Mouse (Mus musculus) heart, embryonic 15.5 days (tissue): ENCODE measurements around the gene Pid1. TPM values are rescaled to one million over a fixed set of nuclear protein-coding genes. Genes with fewer than 3 reads are reported as not detected.
A peak's percentile ranks its signal among the peaks of the same experiment; 100 is the strongest.

Experiments used
- ATAC-seq: fragments of 200-750 bp; cut with Nextera tagmentation; replicated peaks from 2 replicates; pipeline ENCODE4 v1.8.0; 2017; ENCODE audit warnings: low read depth, moderate TSS enrichment; ENCODE audit not compliant: insufficient number of reproducible peaks, insufficient read depth, low FRiP score
- H3K27ac ChIP-seq: fragments of 300-500 bp; sonication (generic); 2 replicates; pipeline ENCODE4 v1.5.1; 2015; ENCODE audit warnings: mild to moderate bottlenecking, inconsistent platforms
- H3K27me3 ChIP-seq: fragments of 300-500 bp; sonication (generic); 2 replicates; pipeline ENCODE4 v1.6.1; 2015; ENCODE audit warnings: inconsistent platforms
- H3K36me3 ChIP-seq: fragments of 300-500 bp; sonication (generic); 2 replicates; pipeline ENCODE4 v1.6.1; 2015; ENCODE audit warnings: mild to moderate bottlenecking, inconsistent platforms
- H3K4me1 ChIP-seq: fragments of 300-500 bp; sonication (generic); replicated peaks from 2 replicates; pipeline ENCODE4 v1.6.1; 2015; ENCODE audit warnings: inconsistent platforms
- H3K4me2 ChIP-seq: fragments of 300-500 bp; sonication (generic); 2 replicates; pipeline ENCODE4 v1.6.1; 2015; ENCODE audit warnings: inconsistent platforms, mild to moderate bottlenecking, moderate library complexity
- H3K4me3 ChIP-seq: fragments of 300-500 bp; sonication (generic); 2 replicates; pipeline ENCODE4 v1.5.1; 2015; ENCODE audit warnings: mild to moderate bottlenecking, inconsistent platforms
- H3K9ac ChIP-seq: fragments of 300-500 bp; sonication (generic); 2 replicates; pipeline ENCODE4 v1.6.1; 2015; ENCODE audit warnings: mild to moderate bottlenecking, inconsistent platforms
- H3K9me3 ChIP-seq: fragments of 300-500 bp; sonication (generic); replicated peaks from 2 replicates; pipeline ENCODE4 v1.6.1; 2016; ENCODE audit warnings: inconsistent platforms
- WGBS: fragments of 180-500 bp; shearing (Covaris S2); methylation state at CpG from one replicate; pipeline ENCODE4 v1.1.7; 2015; ENCODE audit warnings: mixed read lengths; 5-methylcytosine and 5-hydroxymethylcytosine counted together
- polyA plus RNA-seq: library from polyadenylated mRNA; unstranded; fragments of >200 nt; fragmentation: Nextera tagmentation; extraction: Ambion mirVana; gene quantifications from 2 replicates; pipeline ENCODE4 v1.2.1, GENCODE M21; 2015

Pid1 gene
- polyA plus RNA-seq, 1 experiment from 2014 or later = 9.9 TPM

DNA sequence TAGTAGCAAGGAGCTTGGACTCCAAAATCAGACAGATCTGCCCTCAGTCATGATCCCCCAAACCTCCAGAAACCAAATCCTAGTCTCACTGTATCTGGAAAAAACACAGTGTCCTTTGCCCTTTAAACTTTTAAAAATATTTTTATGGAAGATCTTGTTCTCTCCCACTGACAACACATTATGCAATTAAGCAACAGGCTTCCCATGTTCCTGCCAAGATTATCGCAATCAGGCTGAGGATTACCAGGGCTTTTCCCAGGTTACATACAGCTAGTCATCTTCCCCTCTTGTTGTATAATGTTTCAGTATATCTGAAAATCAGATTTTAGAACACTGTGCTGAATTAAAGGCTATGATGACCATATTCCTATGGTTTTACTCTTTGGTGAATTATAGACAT is 64.3 kb downstream of the Pid1 start:
- H3K9me3 ChIP-seq = peaks cover 3% of the 10 kb centered on the region; the same call in 1 of the 2 replicates
- no peak overlapping the region for H3K9ac ChIP-seq
- H3K4me3 ChIP-seq = no peak overlapping the region
- no peaks in the 10 kb centered on the region for H3K27me3 ChIP-seq
- H3K27ac ChIP-seq = no peak overlapping the region
- 81% methylated on average over 1 of the region's 1 CpGs for WGBS
- no peak overlapping the region for H3K4me2 ChIP-seq
- no peaks in the 10 kb centered on the region for H3K4me1 ChIP-seq
- no peak for ATAC-seq
- H3K36me3 ChIP-seq = no peaks in the 10 kb centered on the region

DNA sequence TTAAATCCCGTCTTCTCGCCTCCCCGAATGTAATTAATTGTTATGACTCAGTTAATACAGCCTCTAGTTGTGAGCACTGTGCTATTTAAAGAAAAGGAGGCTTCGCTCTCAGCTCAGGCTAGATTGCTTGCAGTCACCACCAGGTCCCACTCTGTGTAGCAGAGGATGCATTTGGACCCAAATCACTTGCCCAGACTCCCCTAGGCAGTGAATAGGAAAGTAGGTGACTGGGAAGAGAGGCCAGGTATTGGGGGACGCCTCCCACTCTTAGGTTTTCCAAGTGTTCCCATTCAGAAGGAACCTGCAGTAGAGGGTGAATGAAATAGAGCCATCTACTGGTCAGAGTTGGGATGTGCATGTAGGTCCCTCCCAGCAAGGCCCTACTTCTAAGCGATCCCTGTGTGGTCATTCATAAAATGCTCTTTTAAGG is 77.3 kb downstream of the Pid1 start:
- WGBS = 26% methylated on average over 6 of the region's 6 CpGs

DNA sequence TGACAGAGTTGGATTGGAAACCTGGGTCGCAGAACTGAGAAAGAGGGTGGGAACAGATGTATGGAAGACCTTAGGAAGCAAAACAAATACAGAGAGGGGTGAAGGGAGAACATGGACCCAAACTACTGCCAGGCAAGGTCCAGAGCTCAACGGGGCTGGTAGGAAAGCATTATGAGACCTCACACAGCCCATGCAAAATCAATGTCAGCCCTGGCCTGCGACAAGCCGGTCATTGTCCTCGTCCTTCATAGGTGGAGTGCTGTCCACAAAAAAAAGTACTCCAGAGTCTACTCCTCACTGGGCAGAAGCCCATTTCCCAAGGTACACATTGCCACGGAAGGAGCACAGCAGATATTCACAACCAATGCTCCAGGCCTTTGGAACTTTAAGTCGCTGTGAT is 78.4 kb downstream of the Pid1 start:
- Histone ChIP-seq H3K4me3 (no peak overlapping the region), H3K9me3 (no peaks in the 10 kb centered on the region), H3K27me3 (peaks cover 18% of the 10 kb centered on the region; the same call in 1 of the 2 replicates), H3K36me3 (no peaks in the 10 kb centered on the region), H3K4me2 (no peak overlapping the region), H3K9ac (no peak overlapping the region), H3K4me1 (peaks cover 8% of the 10 kb centered on the region), H3K27ac (no peak overlapping the region)
- WGBS = 75% methylated on average over 7 of the region's 7 CpGs
- ATAC-seq = no peak

More for the DNA sequence above, 77.3 kb downstream of the Pid1 start:
- Histone ChIP-seq H3K4me1 (peaks cover 8% of the 10 kb centered on the region), H3K9ac (no peak overlapping the region), H3K27me3 (peaks cover 18% of the 10 kb centered on the region; the same call in 1 of the 2 replicates), H3K36me3 (no peaks in the 10 kb centered on the region), H3K4me2 (no peak overlapping the region), H3K27ac (no peak overlapping the region), H3K9me3 (no peaks in the 10 kb centered on the region), H3K4me3 (no peak overlapping the region)
- ATAC-seq = no peak

DNA sequence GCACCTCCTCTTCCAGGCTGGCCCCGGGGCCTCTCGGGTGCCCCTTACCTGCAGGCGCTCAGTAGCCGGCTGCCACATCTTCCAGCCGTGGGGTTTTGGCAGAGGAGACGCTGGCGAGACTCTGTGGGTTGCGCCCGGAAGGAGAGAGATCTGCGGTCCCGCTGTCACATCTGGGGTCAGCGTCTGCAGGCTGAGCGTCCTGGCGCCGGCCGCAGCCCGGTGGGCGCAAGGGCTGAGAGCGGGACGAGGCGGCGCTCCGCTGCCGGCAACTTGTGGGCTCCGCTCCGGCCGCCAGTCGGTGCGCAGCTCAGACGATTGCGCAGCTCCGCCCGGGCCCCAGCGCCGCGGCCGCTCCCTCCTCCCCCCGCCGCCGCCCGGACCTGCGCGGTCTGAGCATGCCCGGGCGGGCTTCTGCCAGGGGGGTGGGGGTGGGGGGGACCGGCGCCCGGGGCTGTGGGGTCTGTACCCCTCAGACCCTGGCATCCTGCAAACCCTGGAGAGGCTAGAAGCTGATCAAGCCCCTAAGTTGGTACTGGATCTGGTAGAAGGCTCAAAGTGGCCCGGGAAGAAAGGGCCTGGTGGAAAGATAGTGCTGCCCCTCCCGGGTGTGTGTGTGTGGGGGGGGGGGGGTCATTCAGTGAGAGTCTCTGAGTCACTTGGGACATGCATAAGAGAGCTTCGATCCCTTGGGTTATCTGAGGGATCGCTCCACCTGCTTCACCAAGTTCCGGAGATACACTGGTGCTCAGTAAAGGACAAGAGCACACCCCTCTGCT is 79.5 kb downstream of the Pid1 start:
- Histone ChIP-seq H3K9ac (peak overlapping the region; percentile 60), H3K9me3 (no peaks in the 10 kb centered on the region), H3K36me3 (no peaks in the 10 kb centered on the region), H3K4me3 (peak overlapping the region; percentile 67), H3K27ac (no peak overlapping the region), H3K4me2 (peak overlapping the region; percentile 96), H3K27me3 (peaks cover 18% of the 10 kb centered on the region; the same call in 1 of the 2 replicates), H3K4me1 (peaks cover 8% of the 10 kb centered on the region)
- WGBS = 4% methylated on average over 44 of the region's 53 CpGs
- peak; percentile 59 for ATAC-seq

DNA sequence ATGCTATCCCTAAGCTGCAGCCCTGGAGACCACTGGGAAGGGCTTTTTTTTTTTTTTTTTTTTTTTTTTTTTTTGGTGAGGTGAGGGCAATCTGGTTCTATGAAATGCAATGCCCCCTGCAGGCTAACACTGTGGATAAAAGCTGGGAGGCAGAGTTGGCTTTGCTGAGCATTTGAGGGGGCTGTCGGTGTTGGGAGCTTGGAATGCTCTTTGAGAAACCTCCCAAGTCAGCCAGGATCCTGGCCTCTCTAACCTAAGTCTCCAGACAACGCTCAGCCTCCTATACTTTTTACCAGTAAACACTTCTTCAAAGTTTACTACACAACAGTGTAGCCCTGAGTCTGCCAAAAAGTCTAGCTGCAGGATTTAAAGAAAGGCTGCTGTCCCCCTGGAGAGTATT is 80.9 kb downstream of the Pid1 start:
- 10% methylated on average over 2 of the region's 2 CpGs for WGBS
- H3K27ac ChIP-seq = no peak overlapping the region
- no peak for ATAC-seq
- no peak overlapping the region for H3K9ac ChIP-seq
- H3K4me3 ChIP-seq = peak overlapping the region; percentile 67
- no peaks in the 10 kb centered on the region for H3K9me3 ChIP-seq
- H3K4me2 ChIP-seq = peak overlapping the region; percentile 96
- H3K4me1 ChIP-seq = peaks cover 8% of the 10 kb centered on the region
- no peaks in the 10 kb centered on the region for H3K36me3 ChIP-seq
- peaks cover 18% of the 10 kb centered on the region; the same call in 1 of the 2 replicates for H3K27me3 ChIP-seq

DNA sequence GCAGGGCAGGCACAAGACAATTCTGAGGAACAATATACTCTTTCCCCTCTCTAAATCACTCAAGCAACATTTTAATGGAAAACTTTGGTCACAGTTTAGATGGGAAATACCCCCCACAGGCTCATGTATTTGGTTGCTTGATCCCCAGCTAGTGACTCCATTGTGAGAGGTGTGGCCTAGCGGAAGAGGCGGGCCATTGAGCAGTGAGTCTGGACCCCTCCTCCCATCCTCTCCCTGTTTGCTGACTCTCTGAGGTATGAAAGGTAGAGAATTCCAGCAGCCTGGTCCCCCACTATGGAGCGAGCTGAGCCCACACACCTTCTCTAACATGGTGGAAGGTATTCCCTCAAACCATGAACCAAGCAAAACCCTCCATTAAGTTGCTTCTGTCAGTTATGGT is 83.8 kb downstream of the Pid1 start:
- 0 out of 2 replicates have a peak, but pooled peaks have one; percentile 10 for ATAC-seq
- no peak overlapping the region for H3K9ac ChIP-seq
- no peaks in the 10 kb centered on the region for H3K36me3 ChIP-seq
- peaks cover 8% of the 10 kb centered on the region for H3K4me1 ChIP-seq
- H3K27me3 ChIP-seq = peaks cover 12% of the 10 kb centered on the region; the same call in 1 of the 2 replicates
- no peak overlapping the region for H3K4me2 ChIP-seq
- H3K9me3 ChIP-seq = no peaks in the 10 kb centered on the region
- WGBS = 80% methylated on average over 3 of the region's 3 CpGs
- no peak overlapping the region for H3K4me3 ChIP-seq
- H3K27ac ChIP-seq = no peak overlapping the region

DNA sequence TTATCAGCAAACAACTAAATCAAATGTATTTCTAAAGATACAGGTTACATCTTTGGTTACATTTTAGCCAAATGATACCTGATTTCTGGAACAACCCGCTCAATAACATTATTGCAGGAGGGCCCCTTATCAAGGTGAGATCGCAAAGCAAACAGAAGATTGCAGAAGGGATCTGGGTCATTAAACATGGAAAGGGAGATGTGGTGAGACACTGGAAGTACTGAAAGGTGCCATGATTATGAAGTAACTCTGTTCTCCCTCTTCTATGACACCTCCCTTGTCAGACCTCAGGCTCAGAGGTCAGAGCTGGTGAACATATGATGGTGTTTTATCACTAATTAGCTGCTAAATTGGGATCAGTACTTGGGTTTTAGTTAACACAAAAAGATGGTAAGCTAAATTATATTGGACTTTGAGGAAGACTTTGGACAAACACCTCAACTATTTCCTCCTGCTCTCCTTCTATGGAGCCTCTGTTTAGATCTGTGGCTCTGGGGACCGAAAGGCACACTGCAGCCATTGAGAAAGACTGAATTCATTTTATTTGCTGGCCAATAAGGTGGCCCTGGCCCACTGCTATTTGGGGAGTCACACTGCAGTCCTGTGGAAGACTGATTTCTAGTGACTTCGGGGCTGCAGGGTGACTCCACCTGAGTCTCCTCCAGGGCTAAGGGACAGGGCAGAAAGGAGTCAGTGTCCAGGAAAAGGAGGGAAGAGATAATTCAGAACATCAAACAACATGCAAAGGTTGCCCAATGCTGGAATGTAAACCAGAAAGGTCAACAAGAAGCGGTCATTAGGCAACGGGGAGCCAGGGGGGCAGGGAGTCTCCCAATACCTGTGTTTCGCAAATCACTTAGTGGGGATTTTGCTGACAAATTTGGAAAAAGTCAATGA is 85.4 kb downstream of the Pid1 start:
- H3K9ac ChIP-seq = no peak overlapping the region
- no peaks in the 10 kb centered on the region for H3K9me3 ChIP-seq
- H3K27ac ChIP-seq = no peak overlapping the region
- no peaks in the 10 kb centered on the region for H3K36me3 ChIP-seq
- H3K4me2 ChIP-seq = no peak overlapping the region
- no peaks in the 10 kb centered on the region for H3K4me1 ChIP-seq
- peaks cover 3% of the 10 kb centered on the region; the same call in 1 of the 2 replicates for H3K27me3 ChIP-seq
- H3K4me3 ChIP-seq = no peak overlapping the region
- 80% methylated on average over 7 of the region's 7 CpGs for WGBS
- ATAC-seq = no peak

DNA sequence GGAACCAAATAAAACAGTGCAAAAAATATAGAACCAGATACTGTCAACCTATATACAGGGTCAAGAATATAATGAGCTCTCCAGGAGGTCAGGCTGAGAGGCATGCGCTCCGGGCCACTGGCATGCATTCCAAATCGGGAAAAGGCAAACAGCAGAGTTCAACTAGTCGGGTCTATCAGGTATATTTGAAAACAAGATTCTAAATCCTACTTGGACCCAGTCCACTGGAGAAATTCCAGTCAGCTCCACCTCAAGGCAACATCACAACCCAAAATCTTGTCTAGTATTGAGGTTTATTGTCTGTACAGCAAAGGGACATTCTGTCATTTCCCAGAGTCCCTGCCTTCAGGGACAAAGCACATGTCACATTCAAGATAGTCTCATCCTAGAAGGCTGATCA is 91.0 kb downstream of the Pid1 start:
- H3K4me3 ChIP-seq = no peak overlapping the region
- no peak overlapping the region for H3K4me2 ChIP-seq
- 60% methylated on average over 4 of the region's 4 CpGs for WGBS
- no peaks in the 10 kb centered on the region for H3K4me1 ChIP-seq
- no peak overlapping the region for H3K27ac ChIP-seq
- no peak overlapping the region for H3K9ac ChIP-seq
- no peaks in the 10 kb centered on the region for H3K27me3 ChIP-seq
- H3K9me3 ChIP-seq = no peaks in the 10 kb centered on the region
- H3K36me3 ChIP-seq = no peaks in the 10 kb centered on the region
- ATAC-seq = no peak

DNA sequence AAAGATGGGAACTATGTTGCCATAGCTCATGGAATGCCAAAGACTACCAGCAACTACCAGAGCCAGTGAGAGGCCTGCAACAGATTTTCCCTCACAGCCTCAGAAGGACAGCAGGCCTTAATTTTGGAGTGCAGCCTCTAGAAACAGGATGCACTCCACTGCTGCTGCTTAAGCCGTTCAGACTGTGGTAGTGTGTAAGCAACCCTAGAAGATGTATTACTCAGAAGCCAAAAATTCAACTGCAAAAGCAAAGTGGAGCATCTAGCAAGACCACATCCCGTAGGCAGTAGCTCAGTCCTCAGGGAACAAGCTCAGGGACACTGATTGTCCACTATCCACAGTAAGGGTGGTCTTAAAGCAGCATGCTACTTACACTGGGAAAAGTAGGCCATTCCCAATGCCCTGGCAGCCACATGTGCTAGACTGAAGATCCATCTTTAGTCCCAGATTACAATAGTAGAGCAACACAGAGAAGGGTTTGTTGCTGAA is 92.2 kb downstream of the Pid1 start:
- Histone ChIP-seq H3K4me1 (no peaks in the 10 kb centered on the region), H3K4me2 (no peak overlapping the region), H3K27me3 (no peaks in the 10 kb centered on the region), H3K9ac (no peak overlapping the region), H3K36me3 (no peaks in the 10 kb centered on the region), H3K4me3 (no peak overlapping the region), H3K27ac (no peak overlapping the region), H3K9me3 (no peaks in the 10 kb centered on the region)
- no peak for ATAC-seq
- 67% methylated on average over 2 of the region's 2 CpGs for WGBS

DNA sequence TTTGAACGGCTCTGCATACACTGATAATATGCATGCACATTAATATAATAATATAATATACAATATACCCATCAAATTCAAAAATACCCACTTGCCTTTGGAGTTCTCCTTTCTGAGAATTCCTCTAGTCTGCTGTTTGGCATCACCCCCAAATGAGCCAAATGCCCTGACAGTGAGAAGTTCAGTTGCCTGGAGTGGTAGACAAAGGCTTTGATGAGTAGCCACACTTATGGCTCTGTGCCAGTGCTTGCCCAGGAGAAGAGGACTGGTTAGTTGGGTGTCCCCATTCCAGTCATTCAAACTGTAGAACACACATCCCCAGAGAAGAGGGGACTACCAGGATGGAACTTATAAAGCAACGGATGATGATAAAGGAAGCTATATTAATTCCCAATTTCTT is 106.3 kb downstream of the Pid1 start:
- no peaks in the 10 kb centered on the region for H3K36me3 ChIP-seq
- H3K27me3 ChIP-seq = no peaks in the 10 kb centered on the region
- ATAC-seq = no peak
- H3K4me2 ChIP-seq = no peak overlapping the region
- H3K9ac ChIP-seq = no peak overlapping the region
- H3K9me3 ChIP-seq = no peaks in the 10 kb centered on the region
- H3K27ac ChIP-seq = no peak overlapping the region
- WGBS = 86% methylated on average over 2 of the region's 2 CpGs
- no peaks in the 10 kb centered on the region for H3K4me1 ChIP-seq
- H3K4me3 ChIP-seq = no peak overlapping the region

DNA sequence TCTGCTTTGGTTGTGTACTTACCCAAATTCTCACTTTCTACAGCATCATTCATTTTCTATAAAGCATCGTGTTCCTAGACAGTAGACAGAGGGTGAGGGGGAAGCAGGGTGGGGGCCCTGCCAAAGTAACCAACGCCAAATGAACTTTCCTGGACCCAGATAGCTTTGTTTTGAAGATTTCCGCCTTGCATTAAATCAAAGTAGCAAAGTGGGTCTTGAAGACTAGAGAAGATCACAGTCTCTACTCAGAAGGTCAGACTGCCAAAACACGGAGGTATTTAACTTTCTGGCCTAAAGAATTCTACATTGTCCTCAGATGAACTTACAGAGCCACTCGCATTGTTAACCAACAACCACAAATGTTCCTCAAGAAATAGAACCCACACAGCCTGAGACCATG is 109.6 kb downstream of the Pid1 start:
- H3K4me2 ChIP-seq = no peak overlapping the region
- H3K9ac ChIP-seq = no peak overlapping the region
- WGBS = 54% methylated on average over 5 of the region's 5 CpGs
- H3K27me3 ChIP-seq = no peaks in the 10 kb centered on the region
- no peaks in the 10 kb centered on the region for H3K4me1 ChIP-seq
- H3K4me3 ChIP-seq = no peak overlapping the region
- H3K9me3 ChIP-seq = no peaks in the 10 kb centered on the region
- H3K27ac ChIP-seq = no peak overlapping the region
- ATAC-seq = no peak
- H3K36me3 ChIP-seq = no peaks in the 10 kb centered on the region
